Mouse (Mus musculus) testis, postnatal 10 days (tissue): ENCODE measurements around the gene 4930544D05Rik.

ENCODE experiments used
- DNase-seq: peaks from one replicate; pipeline ENCODE4 v3.0.0; 2021; ENCODE audit warnings: low spot score

The 4930544D05Rik gene

GRCm38 (mm10) chr11:70656456-70656927 lies 40.8 kb downstream of the 4930544D05Rik start:
- DNase-seq = peak; percentile 78

- DNase-seq = peak; percentile 73
Measured at GRCm38 (mm10) chr11:70656964-70657363, 41.3 kb downstream of the 4930544D05Rik start, which contains the start of gene Eno3. Eno3 (plus strand) TSS chr11:70657202.

GRCm38 (mm10) chr11:70657573-70657972 lies 41.9 kb downstream of the 4930544D05Rik start:
- no peak for DNase-seq

GRCm38 (mm10) chr11:70657991-70658390 lies 42.3 kb downstream of the 4930544D05Rik start:
- no peak for DNase-seq

- DNase-seq = no peak
Measured at GRCm38 (mm10) chr11:70658521-70658920, 42.9 kb downstream of the 4930544D05Rik start.

- no peak for DNase-seq
Measured at GRCm38 (mm10) chr11:70658942-70659341, 43.3 kb downstream of the 4930544D05Rik start.

GRCm38 (mm10) chr11:70660571-70660970 lies 44.9 kb downstream of the 4930544D05Rik start:
- no peak for DNase-seq

- DNase-seq = no peak
Measured at GRCm38 (mm10) chr11:70663101-70663500, 47.5 kb downstream of the 4930544D05Rik start.

- no peak for DNase-seq
Measured at GRCm38 (mm10) chr11:70663957-70664356, 48.3 kb downstream of the 4930544D05Rik start.

- DNase-seq = no peak
Measured at GRCm38 (mm10) chr11:70664741-70665140, 49.1 kb downstream of the 4930544D05Rik start.
